Mouse (Mus musculus): Measurements from ENCODE around the gene Endog. TPM values are rescaled to one million over a fixed set of nuclear protein-coding genes. Genes with fewer than 3 reads are reported as not detected.

Gene Endog
- total RNA-seq, 2 experiments from 2014 or later = 2.9 to 4.1 TPM

- no peak for ATAC-seq (ENCODE audit: poor library complexity, severe bottlenecking)
These were observed 36.1 kb downstream of the Endog start for GRCm38 (mm10) chr2:30207401-30207800.

GRCm38 (mm10) chr2:30207886-30208285, 36.6 kb downstream of the Endog start:
- no peak for ATAC-seq (ENCODE audit: poor library complexity, severe bottlenecking)

DNA sequence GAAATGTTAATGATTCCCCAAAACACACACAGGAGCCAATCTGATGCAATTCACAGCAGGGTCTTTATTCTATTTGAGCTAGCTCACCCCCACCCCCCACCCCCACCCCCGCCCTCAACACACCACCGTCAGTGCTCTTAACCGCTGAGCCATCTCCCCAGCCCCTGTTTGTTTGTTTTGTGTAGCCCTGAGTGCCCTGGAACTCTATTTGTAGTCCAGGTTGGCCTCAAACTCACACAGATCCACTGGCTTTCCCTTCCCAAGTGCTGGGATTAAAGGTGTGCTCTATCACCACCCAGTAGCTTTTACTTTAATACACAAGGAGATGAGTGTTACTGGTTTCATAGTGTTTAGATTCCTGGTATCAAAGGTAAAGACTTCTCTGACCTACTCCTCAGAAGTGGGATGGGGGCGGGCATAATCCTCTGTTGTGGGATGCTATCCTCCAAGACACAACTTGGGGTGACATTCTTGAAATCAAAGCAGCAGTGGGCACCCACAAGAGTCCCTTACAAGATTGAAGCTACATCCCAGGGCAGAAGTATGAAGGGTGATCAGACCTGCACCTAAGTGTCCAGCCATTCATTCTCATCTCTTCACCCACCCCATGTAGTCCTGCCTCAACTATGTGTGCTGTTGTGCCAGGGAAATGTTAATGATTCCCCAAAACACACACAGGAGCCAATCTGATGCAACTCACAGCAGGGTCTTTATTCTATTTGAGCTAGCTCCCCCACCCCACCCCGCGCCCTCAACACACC, 40.3 kb downstream of the Endog start:
- ATAC-seq (ENCODE audit: poor library complexity, severe bottlenecking) = no peak

GRCm38 (mm10) chr2:30212169-30212545, 40.9 kb downstream of the Endog start:
- no peak for ATAC-seq (ENCODE audit: poor library complexity, severe bottlenecking)

GRCm38 (mm10) chr2:30212951-30213350, 41.7 kb downstream of the Endog start:
- ATAC-seq (ENCODE audit: poor library complexity, severe bottlenecking) = no peak

DNA sequence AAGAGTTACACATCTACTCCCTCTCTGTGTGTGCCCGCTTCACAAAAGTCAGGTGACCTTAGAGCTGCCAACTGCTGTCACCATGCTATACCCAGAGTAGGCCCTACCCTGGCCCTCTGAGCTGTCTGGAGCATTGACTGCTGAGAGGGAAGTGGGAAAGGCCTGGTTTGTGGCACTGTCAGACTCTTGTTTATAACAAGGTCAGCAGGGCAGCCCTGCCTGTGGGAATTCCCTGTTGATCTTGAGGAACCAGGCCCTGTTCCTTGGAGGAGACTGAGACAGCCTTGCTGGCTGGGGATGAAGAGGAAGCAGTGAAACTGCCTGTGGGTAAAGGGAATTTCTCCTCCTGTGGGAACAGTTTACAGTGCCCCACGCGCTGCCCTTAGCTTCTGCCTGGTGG, 43.5 kb downstream of the Endog start:
- no peak for ATAC-seq (ENCODE audit: poor library complexity, severe bottlenecking)

DNA sequence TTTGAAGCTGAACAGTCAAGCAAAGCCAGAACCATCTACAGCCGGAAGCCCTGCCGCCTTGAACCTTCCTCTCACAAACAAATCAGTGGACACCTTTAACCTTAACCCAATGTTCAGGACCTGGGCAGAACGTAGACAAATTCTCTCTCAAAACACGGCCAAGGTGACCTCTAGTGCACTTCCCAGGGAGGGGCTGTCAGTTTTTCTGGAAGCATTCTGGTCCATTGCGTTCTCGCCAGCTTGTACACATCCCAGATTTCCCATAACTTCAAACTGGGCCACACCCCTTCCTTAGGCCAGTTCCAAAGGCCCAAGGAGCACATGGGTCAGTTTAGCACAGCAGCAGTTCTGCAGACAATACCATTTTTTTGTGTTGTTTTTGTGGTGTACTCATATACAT, 44.2 kb downstream of the Endog start:
- no peak for ATAC-seq (ENCODE audit: poor library complexity, severe bottlenecking)

DNA sequence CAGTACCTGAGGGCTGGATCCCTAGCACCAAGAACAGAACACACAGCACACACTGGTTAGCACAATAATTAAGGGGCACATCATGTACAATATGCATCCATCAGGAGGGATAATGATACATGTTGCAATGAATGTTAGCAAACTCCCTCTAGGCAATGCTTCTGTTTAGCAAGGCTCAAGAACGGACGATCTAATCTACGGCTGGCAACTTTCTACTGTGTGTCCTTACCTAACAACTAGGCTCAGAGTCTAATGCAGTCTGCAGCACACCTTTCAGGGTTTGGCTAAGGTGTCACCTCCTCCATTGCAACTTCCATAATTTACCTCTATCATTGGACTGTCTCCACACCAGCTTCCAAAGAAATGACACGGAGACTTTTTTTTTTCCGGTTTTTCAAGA, 45.0 kb downstream of the Endog start:
- no peak for ATAC-seq (ENCODE audit: poor library complexity, severe bottlenecking)

Other genes with a start within 250 kb of the Endog start
- gene Gle1, start 236.1 kb upstream of the Endog start, total RNA-seq (2015) = 17.5 and 18.4 TPM in 2 replicates
- gene Gle1, start 236.1 kb upstream of the Endog start, total RNA-seq (2017) = 44.2 and 54.7 TPM in 2 replicates
- 59.3 and 72.4 TPM in 2 replicates for gene Sptan1, start 205.9 kb upstream of the Endog start, total RNA-seq (2015)
- 131 and 136 TPM in 2 replicates for gene Sptan1, start 205.9 kb upstream of the Endog start, total RNA-seq (2017)
- gene Wdr34, start 122.6 kb upstream of the Endog start, total RNA-seq (2015) = 0.91 and 1.2 TPM in 2 replicates
- 1.8 and 5.7 TPM in 2 replicates for gene Wdr34, start 122.6 kb upstream of the Endog start, total RNA-seq (2017)
- 160 and 167 TPM in 2 replicates for gene Set, start 114.1 kb upstream of the Endog start, total RNA-seq (2015)
- gene Set, start 114.1 kb upstream of the Endog start, total RNA-seq (2017) = 634 and 647 TPM in 2 replicates
- 3.0 and 4.8 TPM in 2 replicates for gene Pkn3, start 93.8 kb upstream of the Endog start, total RNA-seq (2015)
- gene Pkn3, start 93.8 kb upstream of the Endog start, total RNA-seq (2017) = 7.0 and 9.1 TPM in 2 replicates
- 20.3 and 24.6 TPM in 2 replicates for gene Zdhhc12, start 77.8 kb upstream of the Endog start, total RNA-seq (2015)
- 8.2 and 10.7 TPM in 2 replicates for gene Zdhhc12, start 77.8 kb upstream of the Endog start, total RNA-seq (2017)
- gene Zer1, start 46.9 kb upstream of the Endog start, total RNA-seq (2015) = 10.1 and 11.7 TPM in 2 replicates
- 8.7 and 10.7 TPM in 2 replicates for gene Zer1, start 46.9 kb upstream of the Endog start, total RNA-seq (2017)
- gene Tbc1d13, start 37.7 kb upstream of the Endog start, total RNA-seq (2015) = 21.2 and 25.8 TPM in 2 replicates
- 36.5 and 50.0 TPM in 2 replicates for gene Tbc1d13, start 37.7 kb upstream of the Endog start, total RNA-seq (2017)
- gene Spout1, start 7.0 kb downstream of the Endog start, total RNA-seq (2015) = 5.4 and 5.5 TPM in 2 replicates
- gene Spout1, start 7.0 kb downstream of the Endog start, total RNA-seq (2017) = 8.5 and 11.7 TPM in 2 replicates
- gene Kyat1, start 34.4 kb downstream of the Endog start, total RNA-seq (2015) = 1.5 and 2.3 TPM in 2 replicates
- 3.3 and 5.0 TPM in 2 replicates for gene Kyat1, start 34.4 kb downstream of the Endog start, total RNA-seq (2017)
- gene Lrrc8a, start 66.2 kb downstream of the Endog start, total RNA-seq (2015) = 17.9 and 18.4 TPM in 2 replicates
- 10.5 and 13.0 TPM in 2 replicates for gene Lrrc8a, start 66.2 kb downstream of the Endog start, total RNA-seq (2017)
- 0.04 TPM in 1 of 2 replicates, not detected in the other for gene Gm28035, start 69.1 kb downstream of the Endog start, total RNA-seq (2015)
- gene Gm28035, start 69.1 kb downstream of the Endog start, total RNA-seq (2017) = not detected in 2 replicates
- gene Phyhd1, start 94.7 kb downstream of the Endog start, total RNA-seq (2015) = 3.3 and 3.8 TPM in 2 replicates
- gene Phyhd1, start 94.7 kb downstream of the Endog start, total RNA-seq (2017) = 1.3 and 1.8 TPM in 2 replicates
- gene Gm28038, start 109.5 kb downstream of the Endog start, total RNA-seq (2015) = 4.0 TPM in 1 of 2 replicates, not detected in the other
- gene Gm28038, start 109.5 kb downstream of the Endog start, total RNA-seq (2017) = not detected in 2 replicates
- 5.5 and 6.6 TPM in 2 replicates for gene Dolk, start 114.8 kb downstream of the Endog start, total RNA-seq (2015)
- 10.1 and 13.0 TPM in 2 replicates for gene Dolk, start 114.8 kb downstream of the Endog start, total RNA-seq (2017)
- 16.4 and 18.7 TPM in 2 replicates for gene Nup188, start 114.9 kb downstream of the Endog start, total RNA-seq (2015)
- gene Nup188, start 114.9 kb downstream of the Endog start, total RNA-seq (2017) = 11.1 and 13.2 TPM in 2 replicates
- gene Sh3glb2, start 187.8 kb downstream of the Endog start, total RNA-seq (2015) = 14.9 and 16.5 TPM in 2 replicates
- 20.4 and 24.3 TPM in 2 replicates for gene Sh3glb2, start 187.8 kb downstream of the Endog start, total RNA-seq (2017)
- 2.0 and 2.1 TPM in 2 replicates for gene Miga2, start 192.7 kb downstream of the Endog start, total RNA-seq (2015)
- gene Miga2, start 192.7 kb downstream of the Endog start, total RNA-seq (2017) = 2.7 and 5.2 TPM in 2 replicates
- gene Dolpp1, start 220.8 kb downstream of the Endog start, total RNA-seq (2015) = 5.3 and 6.0 TPM in 2 replicates
- 11.5 and 16.8 TPM in 2 replicates for gene Dolpp1, start 220.8 kb downstream of the Endog start, total RNA-seq (2017)
- 26.2 and 29.6 TPM in 2 replicates for gene Crat, start 244.3 kb downstream of the Endog start, total RNA-seq (2015)
- gene Crat, start 244.3 kb downstream of the Endog start, total RNA-seq (2017) = 13.9 and 14.2 TPM in 2 replicates
- 68.9 and 69.0 TPM in 2 replicates for gene Ptpa, start 244.5 kb downstream of the Endog start, total RNA-seq (2015)
- 44.3 and 45.9 TPM in 2 replicates for gene Ptpa, start 244.5 kb downstream of the Endog start, total RNA-seq (2017)

Data from megakaryocyte, adult 5-6 weeks (primary cell).